Mouse (Mus musculus) stomach, embryonic 14.5 days (tissue): ENCODE results near the gene Stox2. TPM values are rescaled to one million over a fixed set of nuclear protein-coding genes. Genes with fewer than 3 reads are reported as not detected.

Experiments
- ATAC-seq: fragments of 200-750 bp; cut with Nextera tagmentation; 2 replicates; pipeline ENCODE4 v1.8.0; 2017; ENCODE audit warnings: low read depth, moderate TSS enrichment; ENCODE audit not compliant: insufficient number of reproducible peaks, insufficient read depth, low FRiP score
- H3K27ac ChIP-seq: fragments of 300-500 bp; sonication (generic); 2 replicates; pipeline ENCODE4 v1.5.1; 2014; ENCODE audit warnings: mild to moderate bottlenecking, low read length, moderate library complexity, mixed read lengths
- H3K27me3 ChIP-seq: fragments of 300-500 bp; sonication (generic); 2 replicates; pipeline ENCODE4 v1.6.1; 2014; ENCODE audit warnings: low read length, control low read depth, mixed read lengths; ENCODE audit not compliant: control insufficient read depth, insufficient read depth
- H3K36me3 ChIP-seq: fragments of 300-500 bp; sonication (generic); 2 replicates; pipeline ENCODE4 v1.6.1; 2014; ENCODE audit warnings: mild to moderate bottlenecking, control low read depth, low read length, moderate library complexity, mixed read lengths; ENCODE audit not compliant: control insufficient read depth, insufficient read depth
- H3K4me1 ChIP-seq: fragments of 300-500 bp; sonication (generic); 2 replicates; pipeline ENCODE4 v1.6.1; 2014; ENCODE audit warnings: low read length, control low read depth, mixed read lengths; ENCODE audit not compliant: control insufficient read depth, insufficient read depth
- H3K4me2 ChIP-seq: fragments of 300-500 bp; sonication (generic); replicated peaks from 2 replicates; pipeline ENCODE4 v1.6.1; 2014; ENCODE audit warnings: low read depth, low read length, control low read depth
- H3K4me3 ChIP-seq: fragments of 300-500 bp; sonication (generic); 2 replicates; pipeline ENCODE4 v1.5.1; 2014; ENCODE audit warnings: low read depth, low read length, control low read depth
- H3K9ac ChIP-seq: fragments of 300-500 bp; sonication (generic); replicated peaks from 2 replicates; pipeline ENCODE4 v1.6.1; 2014; ENCODE audit warnings: low read depth, mild to moderate bottlenecking, control low read depth, low read length, moderate library complexity, mixed read lengths
- H3K9me3 ChIP-seq: fragments of 300-500 bp; sonication (generic); 2 replicates; pipeline ENCODE4 v1.6.1; 2016; ENCODE audit warnings: low read depth, low read length, control low read depth; ENCODE audit not compliant: control insufficient read depth
- WGBS: fragments of 180-500 bp; shearing (Covaris S2); extraction: QIAGEN DNeasy Blood & Tissue Kit; methylation state at CpG from one replicate; pipeline ENCODE4 v1.1.7; 2014; 5-methylcytosine and 5-hydroxymethylcytosine counted together
- polyA plus RNA-seq: library from polyadenylated mRNA; unstranded; fragments of >200 nt; fragmentation: Nextera tagmentation; extraction: Ambion mirVana; gene quantifications from 2 replicates; pipeline ENCODE4 v1.2.1, GENCODE M21; 2014

Gene Stox2
- polyA plus RNA-seq, 1 experiment from 2014 or later = 20.5 TPM

GRCm38 (mm10) chr8:47391844-47392243 is 54.3 kb downstream of the Stox2 start:
- Histone ChIP-seq H3K9me3 (no peaks in the 10 kb centered on the region), H3K4me2 (0 out of 2 replicates have a peak overlapping the region, but pooled peaks have one; percentile 17), H3K4me3 (no peak overlapping the region), H3K27ac (peak overlapping the region; percentile 17; the same call in 1 of the 2 replicates), H3K27me3 (no peaks in the 10 kb centered on the region), H3K9ac (no peak overlapping the region), H3K4me1 (no peaks in the 10 kb centered on the region), H3K36me3 (no peaks in the 10 kb centered on the region)
- ATAC-seq = no peak
- WGBS = 88% methylated on average over 10 of the region's 10 CpGs

GRCm38 (mm10) chr8:47389430-47389829 is 56.7 kb downstream of the Stox2 start:
- no peak overlapping the region for H3K4me3 ChIP-seq
- H3K27me3 ChIP-seq = no peaks in the 10 kb centered on the region
- H3K4me2 ChIP-seq = no peak overlapping the region
- no peaks in the 10 kb centered on the region; the same call in 1 of the 2 replicates for H3K4me1 ChIP-seq
- WGBS = 70% methylated on average over 3 of the region's 3 CpGs
- no peak overlapping the region for H3K9ac ChIP-seq
- no peaks in the 10 kb centered on the region for H3K9me3 ChIP-seq
- H3K36me3 ChIP-seq = no peaks in the 10 kb centered on the region
- H3K27ac ChIP-seq = no peak overlapping the region
- no peak for ATAC-seq

GRCm38 (mm10) chr8:47388171-47388570 is 58.0 kb downstream of the Stox2 start:
- Histone ChIP-seq H3K27me3 (no peaks in the 10 kb centered on the region), H3K9me3 (no peaks in the 10 kb centered on the region), H3K9ac (no peak overlapping the region), H3K4me1 (no peaks in the 10 kb centered on the region; the same call in 1 of the 2 replicates), H3K36me3 (no peaks in the 10 kb centered on the region), H3K4me3 (no peak overlapping the region), H3K4me2 (no peak overlapping the region), H3K27ac (no peak overlapping the region)
- WGBS = 67% methylated on average over 12 of the region's 12 CpGs
- ATAC-seq = no peak

GRCm38 (mm10) chr8:47385810-47386209 is 60.4 kb downstream of the Stox2 start:
- Histone ChIP-seq H3K4me2 (no peak overlapping the region), H3K27ac (no peak overlapping the region), H3K27me3 (no peaks in the 10 kb centered on the region), H3K4me3 (no peak overlapping the region), H3K9ac (no peak overlapping the region), H3K4me1 (peaks cover 3% of the 10 kb centered on the region), H3K9me3 (no peaks in the 10 kb centered on the region), H3K36me3 (no peaks in the 10 kb centered on the region)
- ATAC-seq = no peak
- 74% methylated on average over 1 of the region's 1 CpGs for WGBS

- peaks cover 6% of the 10 kb centered on the region for H3K4me1 ChIP-seq
- 81% methylated on average over 5 of the region's 5 CpGs for WGBS
- H3K36me3 ChIP-seq = no peaks in the 10 kb centered on the region
- H3K27me3 ChIP-seq = no peaks in the 10 kb centered on the region
- no peak overlapping the region for H3K9ac ChIP-seq
- H3K4me3 ChIP-seq = no peak overlapping the region
- H3K4me2 ChIP-seq = no peak overlapping the region
- no peak for ATAC-seq
- no peaks in the 10 kb centered on the region for H3K9me3 ChIP-seq
- no peak overlapping the region for H3K27ac ChIP-seq
Measured at GRCm38 (mm10) chr8:47384151-47384550, 62.0 kb downstream of the Stox2 start.

- Histone ChIP-seq H3K9ac (no peak overlapping the region), H3K4me1 (peaks cover 6% of the 10 kb centered on the region), H3K4me3 (no peak overlapping the region), H3K27me3 (no peaks in the 10 kb centered on the region), H3K36me3 (no peaks in the 10 kb centered on the region), H3K27ac (no peak overlapping the region), H3K9me3 (no peaks in the 10 kb centered on the region), H3K4me2 (no peak overlapping the region)
- 86% methylated on average over 9 of the region's 9 CpGs for WGBS
- no peak for ATAC-seq
Measured at GRCm38 (mm10) chr8:47383632-47384031, 62.5 kb downstream of the Stox2 start.

- H3K27ac ChIP-seq = no peak overlapping the region
- no peaks in the 10 kb centered on the region for H3K9me3 ChIP-seq
- WGBS = 68% methylated on average over 3 of the region's 3 CpGs
- H3K4me3 ChIP-seq = no peak overlapping the region
- no peaks in the 10 kb centered on the region for H3K27me3 ChIP-seq
- no peaks in the 10 kb centered on the region for H3K36me3 ChIP-seq
- peaks cover 6% of the 10 kb centered on the region for H3K4me1 ChIP-seq
- no peak for ATAC-seq
- no peak overlapping the region for H3K4me2 ChIP-seq
- H3K9ac ChIP-seq = no peak overlapping the region
Measured at GRCm38 (mm10) chr8:47381216-47381615, 64.9 kb downstream of the Stox2 start.

- Histone ChIP-seq H3K4me2 (no peak overlapping the region), H3K9ac (no peak overlapping the region), H3K36me3 (no peaks in the 10 kb centered on the region), H3K27ac (0 out of 2 replicates have a peak overlapping the region, but pooled peaks have one; percentile 21), H3K9me3 (no peaks in the 10 kb centered on the region), H3K27me3 (no peaks in the 10 kb centered on the region), H3K4me3 (no peak overlapping the region), H3K4me1 (peaks cover 6% of the 10 kb centered on the region)
- ATAC-seq = peak; percentile 51; the same call in 1 of the 2 replicates
- 73% methylated on average over 6 of the region's 6 CpGs for WGBS
Measured at GRCm38 (mm10) chr8:47380725-47381124, 65.4 kb downstream of the Stox2 start.

GRCm38 (mm10) chr8:47380075-47380474 is 66.1 kb downstream of the Stox2 start:
- Histone ChIP-seq H3K27ac (0 out of 2 replicates have a peak overlapping the region, but pooled peaks have one; percentile 21), H3K4me1 (peaks cover 6% of the 10 kb centered on the region), H3K9me3 (no peaks in the 10 kb centered on the region), H3K27me3 (no peaks in the 10 kb centered on the region), H3K36me3 (no peaks in the 10 kb centered on the region), H3K4me3 (no peak overlapping the region), H3K4me2 (no peak overlapping the region), H3K9ac (no peak overlapping the region)
- WGBS = 54% methylated on average over 3 of the region's 3 CpGs
- no peak for ATAC-seq
